Mouse (Mus musculus) thymus, postnatal 36 days (tissue): ENCODE results near the gene Olfr598.
"Not testable (repeated sequence)": the region's sequence is repeated elsewhere in the genome, so short reads cannot be mapped to it uniquely, and the experiment has no call there.

Experiments
- DNase-seq, 2 experiments: peaks; one replicate each; pipeline ENCODE4 v3.0.0; 2022; ENCODE audit warnings: mixed read lengths in 2 of 2

Olfr598 gene

GRCm38 (mm10) chr7:103323268-103323667 lies at the start of gene Olfr598:
Olfr598 (plus strand) TSS chr7:103323568.
- no peak for DNase-seq

GRCm38 (mm10) chr7:103305348-103305747 lies 18.0 kb upstream of the Olfr598 start, which contains the start of gene Olfr596:
Olfr596 (plus strand) TSS chr7:103305648.
- not testable (repeated sequence) for DNase-seq

- not testable (repeated sequence) for DNase-seq
Observed at GRCm38 (mm10) chr7:103316015-103316414, 7.4 kb upstream of the Olfr598 start, which contains the start of gene Olfr597. Olfr597 (plus strand) TSS chr7:103316315.

- no peak for DNase-seq
Observed at GRCm38 (mm10) chr7:103335617-103336016, 12.2 kb downstream of the Olfr598 start, which contains the start of gene Olfr599. Olfr599 (plus strand) TSS chr7:103335917.

- DNase-seq = no peak
Observed at GRCm38 (mm10) chr7:103349569-103349968, 26.2 kb downstream of the Olfr598 start, which contains the start of gene Olfr600. Olfr600 (minus strand) TSS chr7:103349669.

GRCm38 (mm10) chr7:103362555-103362954 lies 39.2 kb downstream of the Olfr598 start, which contains the start of gene Olfr601:
Olfr601 (minus strand) TSS chr7:103362655.
- DNase-seq = no peak
